Mouse (Mus musculus): ENCODE measurements at regions not wholly inside any gene's neighbourhood (a gene's known extent, or its start where the extent isn't known, plus 50 kb on each side); places are given as distances from the start of the nearest gene placed in this dataset.

DNA sequence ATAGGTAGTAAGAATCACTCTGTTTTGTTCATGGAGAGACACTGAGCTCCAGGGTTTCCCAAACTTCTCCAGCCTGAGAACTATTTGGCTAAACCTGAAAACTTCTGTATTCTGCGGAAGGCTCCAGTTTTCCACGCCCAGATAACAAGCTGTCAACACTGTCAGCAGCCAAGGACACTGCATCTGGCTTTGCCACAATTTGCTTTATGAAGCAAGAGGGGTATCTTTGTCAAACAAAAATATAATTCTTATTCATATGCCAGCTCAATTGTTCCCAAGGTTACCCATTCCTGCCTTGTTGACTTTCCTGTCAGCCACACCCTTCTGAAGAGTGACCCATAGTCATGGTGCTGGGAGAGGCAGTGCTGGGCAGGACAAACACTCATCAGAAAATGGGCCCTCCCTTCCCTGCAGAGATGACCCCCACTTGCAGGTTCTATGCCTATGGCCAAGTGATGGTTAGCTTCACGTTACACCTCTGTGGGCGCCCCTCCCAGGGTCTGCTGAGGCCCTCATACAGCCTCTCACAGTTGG lies 64.9 kb upstream of the Bod1 start:
- TF ChIP-seq CTCF (conservative IDR thresholded peaks at IDR 0.05; ENCODE audit: insufficient read depth, insufficient read length, low read depth, low read length) (no peak), POLR2A (IDR thresholded peaks at IDR 0.05; ENCODE audit: low read depth, low read length) (no peak)

Data from kidney, adult 2 months (tissue).